Mouse (Mus musculus) neural tube, embryonic 14.5 days (tissue): ENCODE results near the gene Jdp2. TPM values are rescaled to one million over a fixed set of nuclear protein-coding genes. Genes with fewer than 3 reads are reported as not detected.

Source experiments
- ATAC-seq: fragments of 200-750 bp; cut with Nextera tagmentation; 2 replicates; pipeline ENCODE4 v1.8.0; 2017; ENCODE audit warnings: low read depth, mild to moderate bottlenecking, moderate TSS enrichment, moderate library complexity
- H3K27ac ChIP-seq: fragments of 300-500 bp; sonication (generic); 2 replicates; pipeline ENCODE4 v1.5.1; 2014; ENCODE audit warnings: low read depth, mild to moderate bottlenecking, control low read depth, low read length, moderate library complexity, mixed read lengths
- H3K27me3 ChIP-seq: fragments of 300-500 bp; sonication (generic); 2 replicates; pipeline ENCODE4 v1.6.1; 2014; ENCODE audit warnings: low read length; ENCODE audit not compliant: control insufficient read depth, insufficient read depth
- H3K36me3 ChIP-seq: fragments of 300-500 bp; sonication (generic); 2 replicates; pipeline ENCODE4 v1.6.1; 2014; ENCODE audit warnings: low read length, mixed read lengths; ENCODE audit not compliant: control insufficient read depth, insufficient read depth
- H3K4me1 ChIP-seq: fragments of 300-500 bp; sonication (generic); 2 replicates; pipeline ENCODE4 v1.6.1; 2014; ENCODE audit warnings: low read length; ENCODE audit not compliant: control insufficient read depth, insufficient read depth
- H3K4me2 ChIP-seq: fragments of 300-500 bp; sonication (generic); 2 replicates; pipeline ENCODE4 v1.6.1; 2014; ENCODE audit warnings: mild to moderate bottlenecking, low read depth, low read length, control low read depth
- H3K4me3 ChIP-seq: fragments of 300-500 bp; sonication (generic); 2 replicates; pipeline ENCODE4 v1.5.1; 2014; ENCODE audit warnings: low read depth, low read length, control low read depth, mixed read lengths
- H3K9ac ChIP-seq: fragments of 300-500 bp; sonication (generic); replicated peaks from 2 replicates; pipeline ENCODE4 v1.6.1; 2014; ENCODE audit warnings: low read depth, mild to moderate bottlenecking, control low read depth, low read length, mixed read lengths
- H3K9me3 ChIP-seq: fragments of 300-500 bp; sonication (generic); 2 replicates; pipeline ENCODE4 v1.6.1; 2016; ENCODE audit warnings: low read length; ENCODE audit not compliant: control insufficient read depth
- WGBS: fragments of 180-500 bp; shearing (Covaris S2); extraction: QIAGEN DNeasy Blood & Tissue Kit; methylation state at CpG from one replicate; pipeline ENCODE4 v1.1.7; 2014; 5-methylcytosine and 5-hydroxymethylcytosine counted together
- polyA plus RNA-seq: library from polyadenylated mRNA; unstranded; fragments of >200 nt; fragmentation: Nextera tagmentation; extraction: Ambion mirVana; gene quantifications from 2 replicates; pipeline ENCODE4 v1.2.1, GENCODE M21; 2014

Gene Jdp2
- polyA plus RNA-seq, 1 experiment from 2014 or later: 2.9 TPM

DNA sequence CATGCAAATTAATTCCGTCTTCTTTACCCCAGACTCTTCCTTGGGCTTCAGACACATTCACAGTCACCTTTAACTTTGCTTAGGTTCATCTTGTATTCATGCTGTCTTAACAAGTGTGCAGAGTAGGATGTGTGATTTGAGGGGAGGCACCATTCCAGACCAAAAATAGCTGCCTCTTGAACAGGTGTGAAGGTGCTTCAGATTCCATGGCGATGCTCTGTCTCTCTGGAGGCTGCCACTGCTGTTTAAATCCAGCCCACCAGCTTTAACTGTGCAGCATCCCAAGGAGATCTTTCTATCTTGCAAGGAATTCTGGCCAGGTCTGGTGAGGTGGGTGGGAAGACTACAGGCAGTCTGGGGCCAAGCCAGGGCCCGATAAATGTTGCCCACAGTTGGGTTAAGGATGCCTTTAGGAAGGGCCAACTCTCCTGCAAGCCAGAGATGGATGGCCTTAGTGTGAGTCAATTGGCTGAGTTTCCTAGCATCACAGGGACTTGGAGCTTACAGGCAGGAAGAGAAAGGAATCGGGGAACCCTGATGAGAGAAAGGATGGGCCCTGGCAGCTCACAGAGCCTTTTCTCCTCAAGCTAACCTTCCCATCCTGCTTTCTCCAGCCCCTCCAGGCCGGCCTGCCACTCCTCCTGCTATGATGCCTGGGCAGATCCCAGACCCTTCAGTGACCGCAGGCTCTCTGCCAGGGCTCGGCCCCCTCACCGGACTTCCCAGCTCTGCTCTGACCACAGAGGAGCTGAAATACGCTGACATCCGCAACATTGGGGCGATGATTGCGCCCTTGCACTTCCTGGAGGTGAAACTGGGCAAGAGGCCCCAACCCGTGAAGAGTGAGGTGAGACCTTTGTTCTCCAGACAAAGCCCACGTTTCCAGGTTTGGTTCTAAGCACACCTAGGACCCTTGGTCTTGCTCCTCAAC lies 9.0 kb downstream of the Jdp2 start:
- Histone ChIP-seq H3K27ac (no peak overlapping the region), H3K27me3 (no peaks in the 10 kb centered on the region), H3K36me3 (no peaks in the 10 kb centered on the region; the same call in 1 of the 2 replicates), H3K4me3 (no peak overlapping the region), H3K4me2 (no peak overlapping the region), H3K9ac (no peak overlapping the region), H3K4me1 (peaks cover 12% of the 10 kb centered on the region; the same call in 1 of the 2 replicates), H3K9me3 (no peaks in the 10 kb centered on the region)
- 85% methylated on average over 14 of the region's 14 CpGs for WGBS
- no peak for ATAC-seq

DNA sequence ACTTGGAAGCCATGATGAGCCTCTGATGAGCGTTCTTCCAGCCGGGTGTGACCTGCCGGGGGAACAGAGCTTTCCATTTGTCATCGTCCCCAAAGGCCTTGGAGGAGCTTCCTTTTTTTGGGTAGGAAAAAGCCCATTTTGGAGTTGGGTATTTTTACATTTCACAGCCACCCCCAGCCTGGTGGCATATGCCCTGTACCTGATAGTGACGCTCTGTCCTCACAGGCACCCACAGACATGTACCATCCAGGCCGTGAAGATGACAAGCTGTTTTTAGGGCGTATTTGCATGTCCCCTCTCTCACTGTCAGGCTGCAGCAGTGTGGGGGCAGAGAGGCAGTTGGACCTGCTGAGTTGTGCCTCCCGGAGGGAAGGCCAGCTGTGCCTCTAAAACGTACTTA lies 11.3 kb downstream of the Jdp2 start:
- Histone ChIP-seq H3K4me1 (no peaks in the 10 kb centered on the region; the same call in 1 of the 2 replicates), H3K4me3 (no peak overlapping the region), H3K27me3 (no peaks in the 10 kb centered on the region), H3K27ac (no peak overlapping the region), H3K9ac (no peak overlapping the region), H3K4me2 (no peak overlapping the region), H3K36me3 (no peaks in the 10 kb centered on the region; the same call in 1 of the 2 replicates), H3K9me3 (no peaks in the 10 kb centered on the region)
- ATAC-seq: no peak
- WGBS: 90% methylated on average over 9 of the region's 9 CpGs

DNA sequence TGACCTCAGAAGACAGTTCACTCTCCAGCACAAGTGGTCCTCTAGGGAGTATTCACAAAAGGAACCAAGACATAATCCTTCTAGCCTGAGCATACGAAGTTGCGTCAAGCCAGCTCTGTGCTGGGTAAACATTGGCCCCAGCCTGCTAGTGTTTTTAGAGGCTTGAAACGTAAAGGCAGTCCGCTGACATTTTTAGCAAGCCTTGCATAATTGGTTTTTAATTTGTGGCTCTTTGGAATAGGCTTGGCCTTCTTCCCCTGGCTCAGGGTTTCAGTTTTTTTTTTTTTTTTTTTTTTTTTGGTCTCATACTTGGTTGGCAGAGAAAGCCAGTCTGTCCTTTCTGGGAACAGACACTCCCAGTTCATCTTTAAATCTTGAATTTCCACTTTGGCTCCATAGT lies 15.3 kb downstream of the Jdp2 start:
- Histone ChIP-seq H3K4me1 (peaks cover 2% of the 10 kb centered on the region), H3K9me3 (no peaks in the 10 kb centered on the region), H3K27ac (no peak overlapping the region), H3K36me3 (no peaks in the 10 kb centered on the region; the same call in 1 of the 2 replicates), H3K4me3 (no peak overlapping the region), H3K9ac (no peak overlapping the region), H3K4me2 (no peak overlapping the region), H3K27me3 (no peaks in the 10 kb centered on the region)
- no peak for ATAC-seq
- 45% methylated on average over 4 of the region's 4 CpGs for whole genome bisulfite sequencing

DNA sequence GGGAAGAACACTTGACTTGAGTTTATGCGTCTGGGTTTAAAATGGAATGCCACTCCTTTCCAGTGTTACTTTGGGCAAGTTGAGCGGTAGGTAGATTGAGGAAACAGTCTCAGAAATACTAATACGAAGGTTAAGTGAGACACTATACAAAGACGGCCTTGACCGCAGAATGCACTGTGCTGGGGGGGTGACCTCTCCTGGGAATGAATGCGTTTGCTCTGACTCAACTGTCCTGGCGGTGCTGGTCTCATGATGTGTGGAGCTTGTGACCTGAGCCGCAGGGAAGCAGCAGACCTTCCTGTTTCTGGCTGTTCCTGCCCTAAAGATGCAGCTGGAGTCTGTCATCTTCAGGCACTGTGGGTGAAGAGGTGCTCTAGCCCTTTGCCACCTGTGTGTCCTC lies 16.7 kb downstream of the Jdp2 start:
- no peaks in the 10 kb centered on the region for H3K27me3 ChIP-seq
- no peak overlapping the region for H3K27ac ChIP-seq
- peaks cover 14% of the 10 kb centered on the region for H3K4me1 ChIP-seq
- H3K4me2 ChIP-seq: no peak overlapping the region
- WGBS: 88% methylated on average over 8 of the region's 8 CpGs
- H3K9ac ChIP-seq: no peak overlapping the region
- no peak for ATAC-seq
- H3K36me3 ChIP-seq: no peaks in the 10 kb centered on the region; the same call in 1 of the 2 replicates
- H3K9me3 ChIP-seq: no peaks in the 10 kb centered on the region
- no peak overlapping the region for H3K4me3 ChIP-seq

DNA sequence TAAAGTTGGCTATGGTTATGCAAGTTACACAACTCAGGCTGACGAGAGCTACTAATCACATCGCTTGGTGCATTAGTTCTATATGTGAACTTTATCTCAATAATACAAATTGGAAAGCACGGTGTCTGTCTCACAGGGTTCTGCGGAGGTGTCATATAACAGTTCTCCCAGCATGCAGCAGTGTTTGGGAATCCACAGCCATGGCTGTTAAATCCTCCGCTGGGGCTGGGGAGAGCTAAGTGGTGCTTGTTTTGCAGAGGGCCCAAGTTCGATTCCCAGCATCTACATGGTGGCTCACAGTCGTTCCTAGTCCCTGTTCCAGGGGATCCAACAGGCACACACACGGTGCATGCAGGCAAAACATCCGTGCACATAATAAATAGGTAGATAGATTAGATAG lies 19.1 kb downstream of the Jdp2 start:
- no peaks in the 10 kb centered on the region for H3K27me3 ChIP-seq
- no peak for ATAC-seq
- no peak overlapping the region for H3K27ac ChIP-seq
- no peak overlapping the region for H3K4me2 ChIP-seq
- H3K9ac ChIP-seq: no peak overlapping the region
- no peaks in the 10 kb centered on the region for H3K9me3 ChIP-seq
- H3K36me3 ChIP-seq: no peaks in the 10 kb centered on the region
- 85% methylated on average over 9 of the region's 9 CpGs for WGBS
- no peak overlapping the region for H3K4me3 ChIP-seq
- peaks cover 31% of the 10 kb centered on the region for H3K4me1 ChIP-seq

DNA sequence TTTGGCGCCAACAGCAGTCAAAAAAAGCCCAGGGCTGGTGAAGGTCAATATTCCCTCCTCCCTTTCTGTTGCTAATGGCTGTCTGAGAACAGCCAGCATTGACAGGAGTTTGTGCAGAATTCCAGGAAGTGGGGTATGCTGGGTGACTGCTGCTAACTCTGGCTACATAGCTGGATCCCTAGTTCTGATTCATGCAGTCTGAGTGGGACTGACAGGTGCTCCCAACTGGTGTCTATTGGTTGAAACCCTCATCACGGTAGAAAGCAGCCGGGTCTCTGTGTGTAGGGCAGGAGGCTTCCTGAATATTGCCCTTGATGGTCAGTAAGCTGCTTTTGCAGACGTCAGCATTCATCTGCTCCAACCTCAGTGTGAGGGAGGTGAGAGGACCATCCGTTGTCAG lies 19.6 kb downstream of the Jdp2 start:
- ATAC-seq: no peak
- Histone ChIP-seq H3K36me3 (no peaks in the 10 kb centered on the region), H3K9ac (no peak overlapping the region), H3K4me3 (no peak overlapping the region), H3K27ac (peak overlapping the region; percentile 82; the same call in 1 of the 2 replicates), H3K4me2 (no peak overlapping the region), H3K9me3 (no peaks in the 10 kb centered on the region), H3K27me3 (no peaks in the 10 kb centered on the region), H3K4me1 (peaks cover 31% of the 10 kb centered on the region)
- 62% methylated on average over 5 of the region's 5 CpGs for WGBS

DNA sequence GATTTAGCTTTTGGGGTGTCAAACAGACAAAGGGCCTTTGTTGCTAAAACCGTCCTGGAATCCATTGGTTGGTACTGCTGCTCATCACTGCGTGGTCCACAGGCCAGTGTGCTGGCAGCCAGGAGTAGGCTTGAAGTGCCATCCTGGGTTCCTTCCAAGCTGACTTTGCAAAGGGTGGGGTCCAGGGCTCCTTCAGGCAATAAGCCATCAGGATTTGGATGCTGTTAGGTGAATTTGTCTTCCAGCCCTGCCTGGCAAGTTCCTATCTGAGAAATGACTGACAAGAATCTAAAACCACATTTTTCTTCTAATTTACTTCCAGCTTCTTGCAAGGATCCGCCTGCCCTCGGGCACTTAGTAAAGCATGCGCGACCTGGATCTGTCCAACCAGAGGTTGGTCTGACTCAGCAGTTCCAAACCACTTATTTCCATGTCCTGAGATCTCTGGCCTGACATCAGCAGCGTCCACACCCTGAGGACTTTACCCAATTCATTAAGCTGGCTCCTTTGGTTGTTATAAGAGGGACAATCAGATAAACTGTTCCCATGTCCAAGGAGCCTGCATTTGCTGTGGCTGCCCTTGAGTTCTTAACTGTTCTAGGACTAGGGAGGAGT lies 20.6 kb downstream of the Jdp2 start:
- Histone ChIP-seq H3K9me3 (no peaks in the 10 kb centered on the region), H3K27ac (peak overlapping the region; percentile 82), H3K27me3 (no peaks in the 10 kb centered on the region), H3K9ac (no peak overlapping the region), H3K36me3 (no peaks in the 10 kb centered on the region), H3K4me1 (peaks cover 31% of the 10 kb centered on the region), H3K4me2 (no peak overlapping the region), H3K4me3 (no peak overlapping the region)
- no peak for ATAC-seq
- 57% methylated on average over 7 of the region's 7 CpGs for WGBS

DNA sequence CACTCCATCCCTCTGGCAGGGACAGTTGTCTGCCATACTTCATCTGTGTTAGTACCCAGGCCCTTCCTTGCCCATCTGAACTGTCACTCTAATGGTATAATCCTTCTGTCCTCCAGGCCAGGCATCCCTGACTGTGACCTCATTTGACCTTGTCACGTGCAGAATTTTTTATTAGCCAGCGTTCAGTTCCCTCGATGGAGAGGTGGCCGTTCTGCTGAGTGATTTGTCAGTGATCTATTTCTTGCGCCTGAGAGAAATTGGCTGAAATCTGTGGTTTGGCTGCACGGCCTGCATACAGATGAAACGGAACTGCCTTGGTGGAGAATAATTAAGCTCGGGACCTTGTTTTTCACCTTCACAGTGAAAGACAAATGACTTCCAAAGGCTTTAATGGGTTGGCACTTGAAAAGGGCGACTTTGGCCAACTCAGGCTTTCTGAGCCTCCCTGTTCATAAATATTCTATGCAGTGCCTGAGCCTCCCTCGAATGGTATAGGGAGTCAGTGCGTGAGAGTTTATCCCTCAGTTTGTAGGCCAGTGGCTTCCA lies 21.1 kb downstream of the Jdp2 start:
- H3K4me2 ChIP-seq: no peak overlapping the region
- H3K4me1 ChIP-seq: peaks cover 31% of the 10 kb centered on the region
- no peaks in the 10 kb centered on the region for H3K36me3 ChIP-seq
- H3K9ac ChIP-seq: no peak overlapping the region
- ATAC-seq: peak; percentile 75
- no peaks in the 10 kb centered on the region for H3K27me3 ChIP-seq
- 16% methylated on average over 11 of the region's 11 CpGs for WGBS
- no peak overlapping the region for H3K4me3 ChIP-seq
- H3K27ac ChIP-seq: peak overlapping the region; percentile 82
- no peaks in the 10 kb centered on the region for H3K9me3 ChIP-seq

DNA sequence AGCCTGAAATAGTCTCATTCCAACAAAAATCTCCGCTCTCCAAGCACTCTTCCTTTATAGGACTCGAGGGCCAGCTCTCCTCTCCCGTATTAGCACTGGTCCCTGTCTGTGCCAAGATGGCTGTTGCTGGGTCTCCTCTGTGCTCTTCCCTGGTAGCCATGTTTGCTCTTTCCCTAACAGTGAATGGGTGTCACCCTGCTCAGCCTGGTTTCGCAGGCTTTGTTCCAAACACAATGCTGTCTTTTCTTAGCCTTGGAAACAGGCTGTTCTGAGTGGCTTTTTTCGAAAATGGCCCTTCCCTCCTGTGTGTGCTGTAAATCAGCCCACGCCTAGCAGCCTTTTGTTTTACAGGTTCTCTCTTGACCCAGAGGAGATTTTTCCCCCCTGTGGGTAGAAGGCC lies 22.2 kb downstream of the Jdp2 start:
- H3K4me3 ChIP-seq: no peak overlapping the region
- peak overlapping the region; percentile 82 for H3K27ac ChIP-seq
- H3K4me1 ChIP-seq: peaks cover 31% of the 10 kb centered on the region
- no peak overlapping the region for H3K4me2 ChIP-seq
- no peak overlapping the region for H3K9ac ChIP-seq
- no peaks in the 10 kb centered on the region for H3K27me3 ChIP-seq
- no peaks in the 10 kb centered on the region for H3K36me3 ChIP-seq
- ATAC-seq: 0 out of 2 replicates have a peak, but pooled peaks have one; percentile 21
- no peaks in the 10 kb centered on the region for H3K9me3 ChIP-seq
- WGBS: 31% methylated on average over 6 of the region's 6 CpGs
